Mouse (Mus musculus): ENCODE data around the gene Hist1h2bn. TPM values are rescaled to one million over a fixed set of nuclear protein-coding genes. Genes with fewer than 3 reads are reported as not detected.
"Not testable (repeated sequence)": the region's sequence is repeated elsewhere in the genome, so short reads cannot be mapped to it uniquely, and the experiment has no call there.

The Hist1h2bn gene
- polyA plus RNA-seq, 1 experiment from 2014 or later = 2.2 TPM

DNA sequence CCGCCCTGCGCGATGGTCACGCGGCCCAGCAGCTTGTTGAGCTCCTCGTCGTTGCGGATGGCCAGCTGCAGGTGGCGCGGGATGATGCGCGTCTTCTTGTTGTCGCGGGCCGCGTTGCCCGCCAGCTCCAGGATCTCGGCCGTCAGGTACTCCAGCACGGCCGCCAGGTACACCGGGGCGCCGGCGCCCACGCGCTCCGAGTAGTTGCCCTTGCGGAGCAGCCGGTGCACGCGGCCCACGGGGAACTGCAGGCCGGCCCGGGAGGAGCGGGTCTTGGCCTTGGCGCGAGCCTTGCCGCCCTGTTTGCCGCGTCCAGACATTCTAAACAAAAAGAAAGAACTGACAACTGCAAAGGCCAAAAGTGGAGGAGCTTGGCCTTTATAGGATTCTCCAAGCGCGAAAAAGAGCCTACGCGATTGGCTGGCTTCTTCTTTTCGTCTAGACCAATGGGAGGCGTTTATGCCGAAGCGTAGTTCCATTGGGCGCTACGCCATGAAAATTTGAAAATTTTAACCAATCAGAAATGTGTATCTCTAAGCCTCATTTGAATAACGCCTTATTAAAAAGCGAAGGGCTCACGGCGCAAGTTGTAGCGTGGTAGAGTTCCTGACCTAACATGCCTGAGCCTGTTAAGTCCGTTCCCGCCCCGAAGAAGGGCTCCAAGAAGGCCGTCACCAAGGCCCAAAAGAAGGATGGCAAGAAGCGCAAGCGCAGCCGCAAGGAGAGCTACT, 33.1 kb downstream of the Hist1h2bn start, which contains the start of the genes Hist1h2an and Hist1h2bp:
Gene Hist1h2an, minus strand, starts transcription at position 320 of the 731 bp plus-strand sequence.
Gene Hist1h2bp, plus strand, starts transcription at position 563 of the 731 bp plus-strand sequence.
- Histone ChIP-seq H3K9ac (ENCODE audit: low read length) (peak within 1 kb of the TSS; percentile 64), H3K4me3 (ENCODE audit: low read depth, low read length) (peak within 1 kb of the TSS; percentile 34), H3K27ac (ENCODE audit: low read depth, low read length) (peak within 1 kb of the TSS; percentile 87), H3K4me2 (peak within 1 kb of the TSS; percentile 48), H3K4me1 (ENCODE audit: control insufficient read depth, insufficient read depth, low read length) (peaks cover 34% of the 10 kb centered on the region)
- peak; percentile 99 for DNase-seq (ENCODE audit: low spot score, missing footprints)
- not testable (repeated sequence) for H3K36me3 ChIP-seq (ENCODE audit: control insufficient read depth, insufficient read depth, low read length); H3K27me3 ChIP-seq (ENCODE audit: control insufficient read depth, insufficient read depth, low read length); H3K9me3 ChIP-seq (ENCODE audit: control insufficient read depth, low read length)
- under 1% methylated on average over 33 of the region's 63 CpGs for WGBS
- peak; percentile 95 for ATAC-seq (ENCODE audit: low FRiP score)

DNA sequence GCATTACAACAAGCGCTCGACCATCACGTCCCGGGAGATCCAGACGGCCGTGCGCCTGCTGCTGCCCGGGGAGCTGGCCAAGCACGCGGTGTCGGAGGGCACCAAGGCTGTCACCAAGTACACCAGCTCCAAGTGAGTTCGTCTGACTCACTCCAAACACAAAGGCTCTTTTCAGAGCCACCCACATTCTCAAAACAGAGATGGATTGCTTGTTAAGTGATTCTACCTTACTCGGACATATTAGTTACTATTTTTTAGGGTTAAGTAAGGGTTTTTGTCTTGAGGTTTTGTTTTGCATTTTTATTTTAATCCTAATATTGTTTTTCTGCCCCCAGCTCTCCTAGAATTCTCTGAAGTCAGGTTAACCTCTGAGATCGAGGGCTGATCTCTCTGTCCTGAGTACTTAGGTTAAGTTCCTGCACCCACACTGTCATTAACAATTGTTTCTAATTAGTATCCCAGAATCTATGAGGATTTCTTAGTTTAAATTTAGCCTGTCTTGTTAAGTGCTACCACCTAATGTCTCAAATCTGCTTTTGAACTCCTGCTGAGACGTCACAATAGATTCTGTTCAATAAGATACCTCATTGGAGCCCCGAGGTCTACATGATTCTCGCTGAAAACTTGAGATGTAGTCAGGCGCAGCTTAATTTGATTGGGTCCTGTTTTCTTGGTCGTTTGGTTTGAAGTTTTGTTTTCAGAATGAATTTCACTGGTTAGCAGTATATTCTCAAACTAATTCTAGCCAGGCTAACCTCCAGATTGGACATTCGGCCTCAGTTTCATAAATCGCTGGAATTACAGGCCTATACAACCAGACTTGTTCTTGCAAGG, 34.1 kb downstream of the Hist1h2bn start:
- Histone ChIP-seq H3K9me3 (ENCODE audit: control insufficient read depth, low read length) (no peaks in the 10 kb centered on the region), H3K27me3 (ENCODE audit: control insufficient read depth, insufficient read depth, low read length) (no peaks in the 10 kb centered on the region), H3K27ac (ENCODE audit: low read depth, low read length) (peak overlapping the region; percentile 87), H3K9ac (ENCODE audit: low read length) (peak overlapping the region; percentile 54), H3K36me3 (ENCODE audit: control insufficient read depth, insufficient read depth, low read length) (no peaks in the 10 kb centered on the region), H3K4me3 (ENCODE audit: low read depth, low read length) (peak overlapping the region; percentile 18; the same call in 1 of the 2 replicates), H3K4me2 (peak overlapping the region; percentile 35), H3K4me1 (ENCODE audit: control insufficient read depth, insufficient read depth, low read length) (peaks cover 29% of the 10 kb centered on the region)
- ATAC-seq (ENCODE audit: low FRiP score) (peak; percentile 25), DNase-seq (ENCODE audit: low spot score, missing footprints) (peak; percentile 93)
- 11% methylated on average over 14 of the region's 21 CpGs for WGBS

DNA sequence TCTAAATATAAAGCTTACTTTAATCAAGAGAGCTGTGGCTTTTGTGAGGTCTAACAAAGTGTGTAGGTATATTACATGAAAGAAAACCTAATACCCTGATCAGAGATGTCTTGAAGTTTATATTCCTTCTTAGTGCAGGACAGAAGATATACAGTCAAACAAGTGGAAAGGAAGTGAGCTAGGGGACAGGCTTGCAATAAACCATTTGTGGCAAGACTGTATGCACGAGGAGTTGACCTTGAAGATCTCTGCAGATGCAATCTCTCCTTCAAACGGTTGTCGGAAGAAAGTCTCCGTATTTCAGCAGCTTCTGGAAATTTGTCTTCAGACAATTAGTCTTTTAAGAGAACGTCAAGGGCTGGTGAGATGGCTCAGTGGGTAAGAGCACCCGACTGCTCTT, 36.0 kb downstream of the Hist1h2bn start:
- 61% methylated on average over 6 of the region's 6 CpGs for WGBS

DNA sequence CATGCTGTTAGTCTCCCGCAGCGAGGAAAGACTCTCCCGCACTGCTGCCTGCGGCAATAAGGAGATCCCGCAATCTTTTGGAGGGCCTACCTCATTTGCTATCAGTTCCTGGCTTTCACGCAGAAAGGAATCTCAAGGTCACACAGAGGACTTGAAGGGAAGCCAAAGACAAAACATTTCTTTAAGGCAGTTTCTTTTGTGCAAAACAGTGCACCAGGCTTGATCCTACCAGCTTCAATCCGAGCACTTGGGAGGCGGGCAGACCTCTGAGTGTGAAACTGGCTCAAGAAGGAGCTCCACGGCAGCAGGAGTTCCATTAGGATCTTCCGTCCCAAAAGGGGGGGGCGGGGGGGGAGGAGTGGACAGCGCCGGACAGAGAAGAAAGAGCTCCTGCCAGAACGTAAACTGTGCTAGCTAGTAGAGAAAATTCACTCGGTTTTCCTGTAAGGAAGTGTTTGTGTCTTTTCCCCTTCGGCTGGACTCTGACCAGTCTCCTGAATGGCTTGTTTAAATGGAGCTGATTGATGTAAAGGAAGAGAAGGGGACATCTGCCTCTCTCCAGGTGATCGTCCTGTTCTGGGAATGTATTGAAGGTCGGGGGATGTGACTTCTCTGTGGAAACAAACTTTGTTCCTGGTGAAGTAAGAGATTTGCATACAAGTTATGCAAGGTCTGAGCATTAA, 36.8 kb downstream of the Hist1h2bn start:
- peak overlapping the region; percentile 44 for H3K9ac ChIP-seq (ENCODE audit: low read length)
- peak overlapping the region; percentile 34; the same call in 1 of the 2 replicates for H3K4me2 ChIP-seq
- ATAC-seq (ENCODE audit: low FRiP score) = no peak
- peaks cover 18% of the 10 kb centered on the region for H3K4me1 ChIP-seq (ENCODE audit: control insufficient read depth, insufficient read depth, low read length)
- H3K27me3 ChIP-seq (ENCODE audit: control insufficient read depth, insufficient read depth, low read length) = no peaks in the 10 kb centered on the region
- peak overlapping the region; percentile 4; the same call in 1 of the 2 replicates for H3K4me3 ChIP-seq (ENCODE audit: low read depth, low read length)
- H3K27ac ChIP-seq (ENCODE audit: low read depth, low read length) = no peak overlapping the region
- peak; percentile 92 for DNase-seq (ENCODE audit: low spot score, missing footprints)
- H3K9me3 ChIP-seq (ENCODE audit: control insufficient read depth, low read length) = no peaks in the 10 kb centered on the region
- 7% methylated on average over 18 of the region's 18 CpGs for WGBS
- no peaks in the 10 kb centered on the region for H3K36me3 ChIP-seq (ENCODE audit: control insufficient read depth, insufficient read depth, low read length)

More for the DNA sequence above, 36.0 kb downstream of the Hist1h2bn start:
- H3K9me3 ChIP-seq (ENCODE audit: control insufficient read depth, low read length) = no peaks in the 10 kb centered on the region
- H3K27me3 ChIP-seq (ENCODE audit: control insufficient read depth, insufficient read depth, low read length) = no peaks in the 10 kb centered on the region
- H3K36me3 ChIP-seq (ENCODE audit: control insufficient read depth, insufficient read depth, low read length) = no peaks in the 10 kb centered on the region
- ATAC-seq (ENCODE audit: low FRiP score) (no peak), DNase-seq (ENCODE audit: low spot score, missing footprints) (peak; percentile 88)
- no peak overlapping the region for H3K9ac ChIP-seq (ENCODE audit: low read length)
- H3K4me3 ChIP-seq (ENCODE audit: low read depth, low read length) = no peak overlapping the region
- H3K4me1 ChIP-seq (ENCODE audit: control insufficient read depth, insufficient read depth, low read length) = peaks cover 20% of the 10 kb centered on the region
- no peak overlapping the region for H3K27ac ChIP-seq (ENCODE audit: low read depth, low read length)
- no peak overlapping the region for H3K4me2 ChIP-seq

DNA sequence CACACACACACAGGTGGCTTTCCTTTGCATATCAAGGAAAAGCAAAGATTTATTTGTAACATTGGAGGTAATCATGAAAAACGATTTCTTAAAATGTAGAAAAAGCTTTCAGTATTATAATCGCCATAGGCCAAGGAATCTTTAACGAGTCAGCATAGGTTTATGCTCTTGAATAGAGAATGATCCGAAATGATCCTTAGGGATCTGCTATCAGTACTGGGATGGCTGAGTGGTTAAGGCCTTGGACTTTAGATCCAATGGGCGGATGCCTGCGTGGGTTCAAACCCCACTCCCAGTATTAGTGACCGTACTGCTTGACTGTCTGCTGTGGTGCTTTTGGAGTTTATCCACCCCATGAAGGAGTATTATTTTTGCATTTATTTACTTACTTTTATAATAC, 41.7 kb downstream of the Hist1h2bn start:
- WGBS = 92% methylated on average over 7 of the region's 7 CpGs
- no peak for ATAC-seq (ENCODE audit: low FRiP score)
- no peak overlapping the region for H3K4me2 ChIP-seq
- no peak overlapping the region for H3K9ac ChIP-seq (ENCODE audit: low read length)
- H3K36me3 ChIP-seq (ENCODE audit: control insufficient read depth, insufficient read depth, low read length) = no peaks in the 10 kb centered on the region
- DNase-seq (ENCODE audit: low spot score, missing footprints) = no peak
- H3K27ac ChIP-seq (ENCODE audit: low read depth, low read length) = no peak overlapping the region
- no peaks in the 10 kb centered on the region for H3K9me3 ChIP-seq (ENCODE audit: control insufficient read depth, low read length)
- no peaks in the 10 kb centered on the region for H3K27me3 ChIP-seq (ENCODE audit: control insufficient read depth, insufficient read depth, low read length)
- H3K4me1 ChIP-seq (ENCODE audit: control insufficient read depth, insufficient read depth, low read length) = peaks cover 5% of the 10 kb centered on the region; the same call in 1 of the 2 replicates
- no peak overlapping the region for H3K4me3 ChIP-seq (ENCODE audit: low read depth, low read length)

DNA sequence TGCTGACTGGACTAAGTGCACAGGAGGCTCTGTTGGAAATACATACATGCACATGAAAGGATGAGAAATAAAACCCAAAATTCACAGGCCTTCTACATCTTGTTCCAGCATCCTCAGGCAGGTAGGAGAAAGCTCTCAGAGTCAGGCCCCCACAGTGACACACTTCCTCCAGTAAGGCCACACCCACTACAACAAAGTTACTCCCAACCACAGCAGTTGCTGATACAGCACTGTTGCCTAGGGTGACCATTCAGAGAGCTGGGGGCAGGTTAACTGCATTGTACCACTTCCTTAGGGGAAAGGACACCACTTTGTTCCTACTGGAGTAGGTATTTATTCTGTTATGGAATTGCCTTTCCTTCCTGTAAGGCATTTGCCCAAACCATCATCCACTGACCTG, 43.2 kb downstream of the Hist1h2bn start:
- not testable (repeated sequence) for H3K27me3 ChIP-seq (ENCODE audit: control insufficient read depth, insufficient read depth, low read length); DNase-seq (ENCODE audit: low spot score, missing footprints); H3K9ac ChIP-seq (ENCODE audit: low read length); H3K36me3 ChIP-seq (ENCODE audit: control insufficient read depth, insufficient read depth, low read length); H3K27ac ChIP-seq (ENCODE audit: low read depth, low read length); H3K4me1 ChIP-seq (ENCODE audit: control insufficient read depth, insufficient read depth, low read length); H3K4me2 ChIP-seq; ATAC-seq (ENCODE audit: low FRiP score); H3K4me3 ChIP-seq (ENCODE audit: low read depth, low read length); H3K9me3 ChIP-seq (ENCODE audit: control insufficient read depth, low read length)

DNA sequence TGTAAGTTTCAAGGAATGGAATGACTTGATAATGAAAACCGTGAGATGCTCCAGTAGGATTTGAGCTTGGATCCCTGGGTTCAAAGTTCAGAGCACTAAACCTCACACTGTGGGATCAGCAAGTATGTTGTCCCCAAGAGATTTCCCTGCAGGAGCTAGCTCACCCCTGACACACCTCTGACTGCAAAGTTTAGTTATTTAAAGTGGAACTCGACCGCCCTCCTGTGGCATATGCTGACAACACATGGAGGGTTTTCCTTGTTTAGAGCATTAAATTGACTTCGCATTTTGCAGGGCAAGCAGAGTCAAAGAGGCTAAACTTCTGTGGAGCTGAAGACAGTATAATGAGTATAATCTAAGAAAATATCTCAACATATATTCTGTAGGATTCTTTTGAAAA, 49.1 kb downstream of the Hist1h2bn start:
- not testable (repeated sequence) for H3K36me3 ChIP-seq (ENCODE audit: control insufficient read depth, insufficient read depth, low read length); H3K4me2 ChIP-seq; H3K9ac ChIP-seq (ENCODE audit: low read length); H3K4me3 ChIP-seq (ENCODE audit: low read depth, low read length); H3K9me3 ChIP-seq (ENCODE audit: control insufficient read depth, low read length); DNase-seq (ENCODE audit: low spot score, missing footprints); H3K4me1 ChIP-seq (ENCODE audit: control insufficient read depth, insufficient read depth, low read length); H3K27me3 ChIP-seq (ENCODE audit: control insufficient read depth, insufficient read depth, low read length); H3K27ac ChIP-seq (ENCODE audit: low read depth, low read length)
- WGBS = no CpG with 5 or more reads among the region's 4 CpGs
- peak; percentile 75; the same call in 1 of the 2 replicates for ATAC-seq (ENCODE audit: low FRiP score)

Measured in midbrain, embryonic 11.5 days (tissue).